Mouse (Mus musculus) stomach, postnatal 0 days (tissue): ENCODE results near the gene Cars2. TPM values are rescaled to one million over a fixed set of nuclear protein-coding genes. Genes with fewer than 3 reads are reported as not detected.
"Not testable (repeated sequence)": the region's sequence is repeated elsewhere in the genome, so short reads cannot be mapped to it uniquely, and the experiment has no call there.

Experiments
- ATAC-seq: fragments of 200-750 bp; cut with Nextera tagmentation; 2 replicates; pipeline ENCODE4 v1.8.0; 2017; ENCODE audit not compliant: low FRiP score, low TSS enrichment
- DNase-seq: peaks from one replicate; pipeline ENCODE4 v3.0.0-alpha.2; 2016; ENCODE audit warnings: low spot score
- H3K27ac ChIP-seq: fragments of 300-500 bp; sonication (generic); replicated peaks from 2 replicates; pipeline ENCODE4 v1.5.1; 2014; ENCODE audit warnings: mild to moderate bottlenecking, control low read depth
- H3K27me3 ChIP-seq: fragments of 300-500 bp; sonication (generic); 2 replicates; pipeline ENCODE4 v1.6.1; 2014; ENCODE audit warnings: low read length; ENCODE audit not compliant: control insufficient read depth, insufficient read depth
- H3K36me3 ChIP-seq: fragments of 300-500 bp; sonication (generic); 2 replicates; pipeline ENCODE4 v1.6.1; 2014; ENCODE audit warnings: low read length, mixed read lengths; ENCODE audit not compliant: control insufficient read depth, insufficient read depth
- H3K4me1 ChIP-seq: fragments of 300-500 bp; sonication (generic); replicated peaks from 2 replicates; pipeline ENCODE4 v1.6.1; 2014; ENCODE audit warnings: antibody characterized with exemption; ENCODE audit not compliant: control insufficient read depth, insufficient read depth
- H3K4me2 ChIP-seq: fragments of 300-500 bp; sonication (generic); replicated peaks from 2 replicates; pipeline ENCODE4 v1.6.1; 2014; ENCODE audit warnings: low read depth, mild to moderate bottlenecking, control low read depth, moderate library complexity
- H3K4me3 ChIP-seq: fragments of 300-500 bp; sonication (generic); 2 replicates; pipeline ENCODE4 v1.5.1; 2014; ENCODE audit warnings: low read depth, low read length, control low read depth
- H3K9ac ChIP-seq: fragments of 300-500 bp; sonication (generic); 2 replicates; pipeline ENCODE4 v1.6.1; 2014; ENCODE audit warnings: mild to moderate bottlenecking, low read length, control low read depth, mixed read lengths
- H3K9me3 ChIP-seq: fragments of 300-500 bp; sonication (generic); 2 replicates; pipeline ENCODE4 v1.6.1; 2016; ENCODE audit warnings: low read length; ENCODE audit not compliant: control insufficient read depth
- CTCF ChIP-seq: IDR thresholded peaks from 2 replicates; pipeline ENCODE4 v1.5.1; 2016; ENCODE audit warnings: antibody characterized with exemption, low read depth, mild to moderate bottlenecking, moderate library complexity
- EP300 ChIP-seq: optimal IDR thresholded peaks from 2 replicates; pipeline ENCODE3; 2016; ENCODE audit warnings: antibody characterized with exemption
- WGBS: fragments of 180-500 bp; shearing (Covaris S2); extraction: QIAGEN DNeasy Blood & Tissue Kit; methylation state at CpG from one replicate; pipeline ENCODE4 v1.1.7; 2014; 5-methylcytosine and 5-hydroxymethylcytosine counted together
- polyA plus RNA-seq: library from polyadenylated mRNA; unstranded; fragments of >200 nt; fragmentation: Nextera tagmentation; extraction: Ambion mirVana; gene quantifications from 2 replicates; pipeline ENCODE4 v1.2.1, GENCODE M21; 2015

Gene Cars2
- polyA plus RNA-seq, 1 experiment from 2014 or later: 11.7 TPM

DNA sequence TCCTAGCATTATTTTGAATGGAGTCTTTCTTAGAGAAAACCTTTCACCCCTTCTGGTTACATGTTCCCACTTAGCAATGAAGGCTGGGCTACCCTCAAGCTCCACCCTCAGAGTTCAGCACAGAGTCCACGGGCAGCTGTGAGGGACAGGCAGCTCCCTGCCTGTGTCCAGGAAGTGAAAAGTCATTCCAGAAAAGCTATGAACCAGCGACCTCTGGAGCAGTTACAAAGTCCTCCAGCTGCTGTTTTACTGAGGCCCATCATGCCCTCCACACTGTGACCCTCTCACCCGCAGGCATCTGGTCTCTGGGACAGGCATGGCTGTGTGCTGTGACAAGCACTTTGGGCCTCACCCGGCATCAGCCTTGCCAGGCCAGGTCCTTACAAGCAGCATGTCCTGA is 77.5 kb downstream of the Cars2 start:
- DNase-seq (peak; percentile 73), ATAC-seq (peak; percentile 75)
- Histone ChIP-seq H3K36me3 (no peaks in the 10 kb centered on the region), H3K4me1 (no peaks in the 10 kb centered on the region), H3K4me2 (no peak overlapping the region), H3K27me3 (no peaks in the 10 kb centered on the region), H3K4me3 (no peak overlapping the region), H3K9ac (no peak overlapping the region), H3K27ac (0 out of 2 replicates have a peak overlapping the region, but pooled peaks have one; percentile 30), H3K9me3 (no peaks in the 10 kb centered on the region)
- 30% methylated on average over 4 of the region's 4 CpGs for WGBS
- TF ChIP-seq CTCF: 0 out of 2 replicates have a peak, but pooled peaks have one; percentile 17
- TF ChIP-seq EP300: no peak

DNA sequence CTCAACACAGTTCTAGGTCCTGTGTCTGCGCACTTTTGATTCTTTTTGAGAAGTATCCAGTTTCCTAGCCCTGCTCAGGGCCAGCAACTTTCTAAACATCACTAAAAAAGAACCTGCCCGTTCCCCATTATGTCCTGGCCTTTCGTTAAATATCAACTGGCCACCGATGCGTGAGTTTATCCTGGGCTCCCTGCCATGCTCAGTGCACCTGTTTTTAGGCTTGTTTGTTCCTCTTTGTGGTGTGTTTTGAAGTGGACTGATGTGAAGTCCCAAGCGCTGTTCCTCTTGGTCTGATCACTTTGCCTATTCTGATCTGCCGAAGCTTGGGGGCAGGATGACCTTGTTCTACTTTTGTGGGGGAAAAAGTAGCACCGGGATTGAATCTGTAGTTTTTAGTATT is 79.3 kb downstream of the Cars2 start:
- no peak for DNase-seq
- ATAC-seq: no peak
- Histone ChIP-seq H3K4me3 (no peak overlapping the region), H3K27me3 (no peaks in the 10 kb centered on the region), H3K4me2 (no peak overlapping the region), H3K9ac (no peak overlapping the region), H3K9me3 (no peaks in the 10 kb centered on the region), H3K4me1 (no peaks in the 10 kb centered on the region), H3K36me3 (no peaks in the 10 kb centered on the region), H3K27ac (no peak overlapping the region)
- 47% methylated on average over 8 of the region's 8 CpGs for WGBS
- no peak for TF ChIP-seq EP300
- no peak for TF ChIP-seq CTCF

DNA sequence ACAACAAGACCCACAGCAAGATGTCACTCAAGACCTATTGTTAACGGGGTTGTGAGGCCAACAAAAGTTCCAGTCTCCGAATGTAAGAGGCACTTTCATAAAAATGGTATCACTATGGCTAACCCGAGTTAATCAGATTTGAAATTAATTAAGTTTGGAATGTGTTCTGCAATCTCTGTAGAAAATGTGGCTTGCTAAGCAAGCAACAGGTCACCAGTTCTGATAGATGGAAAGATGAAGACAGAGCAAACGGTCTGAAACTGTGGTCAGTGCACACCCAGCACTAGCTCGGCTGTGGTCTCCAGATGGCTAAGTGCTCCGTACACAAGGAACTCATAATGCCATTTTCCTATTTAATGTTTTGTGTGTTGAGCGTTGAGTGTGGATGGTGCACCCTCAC is 79.9 kb downstream of the Cars2 start:
- no peak overlapping the region for H3K4me2 ChIP-seq
- 69% methylated on average over 7 of the region's 7 CpGs for WGBS

GRCm38 (mm10) chr8:11469095-11469494 is 81.5 kb downstream of the Cars2 start:
- 10% methylated on average over 3 of the region's 3 CpGs for WGBS

More for the DNA sequence above, 79.9 kb downstream of the Cars2 start:
- Histone ChIP-seq H3K9me3 (no peaks in the 10 kb centered on the region), H3K4me1 (no peaks in the 10 kb centered on the region), H3K36me3 (no peaks in the 10 kb centered on the region), H3K4me3 (no peak overlapping the region), H3K27me3 (no peaks in the 10 kb centered on the region), H3K9ac (no peak overlapping the region), H3K27ac (no peak overlapping the region)
- no peak for TF ChIP-seq CTCF
- no peak for TF ChIP-seq EP300
- ATAC-seq (no peak), DNase-seq (no peak)

DNA sequence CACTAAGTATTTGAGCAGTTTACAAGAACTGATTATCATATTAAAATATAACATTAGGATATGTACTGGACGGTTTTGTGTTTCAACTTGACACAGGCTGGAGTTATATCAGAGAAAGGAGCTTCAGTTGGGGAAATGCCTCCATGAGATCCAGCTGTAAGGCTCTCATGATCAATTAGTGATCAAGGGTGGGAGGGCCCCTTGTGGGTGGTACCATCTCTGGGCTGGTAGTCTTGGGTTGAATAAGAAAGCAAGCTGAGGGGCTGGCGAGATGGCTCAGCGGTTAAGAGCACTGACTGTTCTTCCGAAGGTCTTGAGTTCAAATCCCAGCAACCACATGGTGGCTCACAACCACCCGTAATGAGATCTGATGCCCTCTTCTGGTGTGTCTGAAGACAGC is 84.1 kb downstream of the Cars2 start:
- H3K4me2 ChIP-seq, ATAC-seq, DNase-seq, H3K27me3 ChIP-seq, H3K27ac ChIP-seq, H3K9me3 ChIP-seq, H3K4me1 ChIP-seq, H3K4me3 ChIP-seq, H3K36me3 ChIP-seq, H3K9ac ChIP-seq: not testable (repeated sequence)
- 90% methylated on average over 4 of the region's 5 CpGs for WGBS

More at GRCm38 (mm10) chr8:11469095-11469494, 81.5 kb downstream of the Cars2 start:
- Histone ChIP-seq H3K27ac (no peak overlapping the region), H3K27me3 (no peaks in the 10 kb centered on the region), H3K4me3 (no peak overlapping the region), H3K4me2 (no peak overlapping the region), H3K4me1 (no peaks in the 10 kb centered on the region; the same call in 1 of the 2 replicates), H3K36me3 (no peaks in the 10 kb centered on the region), H3K9ac (no peak overlapping the region), H3K9me3 (no peaks in the 10 kb centered on the region)
- ATAC-seq (no peak), DNase-seq (peak; percentile 69)
- TF ChIP-seq EP300 (no peak), CTCF (peak; percentile 83)

GRCm38 (mm10) chr8:11465619-11466018 is 85.0 kb downstream of the Cars2 start:
- Histone ChIP-seq H3K4me2 (no peak overlapping the region), H3K4me1 (no peaks in the 10 kb centered on the region; the same call in 1 of the 2 replicates), H3K4me3 (no peak overlapping the region), H3K27me3 (no peaks in the 10 kb centered on the region), H3K36me3 (no peaks in the 10 kb centered on the region), H3K9me3 (no peaks in the 10 kb centered on the region), H3K27ac (no peak overlapping the region), H3K9ac (no peak overlapping the region)
- DNase-seq (no peak), ATAC-seq (no peak)
- 92% methylated on average over 4 of the region's 4 CpGs for WGBS
- no peak for TF ChIP-seq CTCF
- no peak for TF ChIP-seq EP300
